Comparison of ENCODE assay signal across 8 mouse cellular contexts in genomic region chr19:37207303-37208175, GRCm38 (mm10). TPM values are rescaled to one million over a fixed set of nuclear protein-coding genes. Genes with fewer than 3 reads are reported as not detected.
DNase-seq lines count a peak whose midpoint lies in the region; ATAC-seq and TF ChIP-seq lines count a peak whose summit lies in the region.

Gene March5 (plus strand): TSS chr19:37207543.

- peak; percentile 41; the same call in 1 of the 2 replicates for ATAC-seq in G1E (ENCODE audit: extremely low read depth, insufficient number of reproducible peaks, low FRiP score, poor library complexity, severe bottlenecking)
- peak; percentile 99 for ATAC-seq in forebrain, embryonic 16.5 days
- ATAC-seq in neural tube, embryonic 15.5 days (ENCODE audit: low FRiP score), result peak; percentile 99

- peak; percentile 78 for DNase-seq in G1E (ENCODE audit: low spot score)
- DNase-seq in cerebellum, adult 11-12 months, result peak; percentile 91
- DNase-seq in heart, postnatal 25 days (ENCODE audit: low spot score), result peak; percentile 85
- DNase-seq in layer of hippocampus, adult 18-20 months (ENCODE audit: low spot score in 2 of 2), result peak; percentile 87 to 91
- DNase-seq in lung, adult 18-20 months, result peak; percentile 92 to 93
- peak; percentile 87 for DNase-seq in testis, postnatal 10 days (ENCODE audit: low spot score)

- TF ChIP-seq CTCF in G1E (IDR thresholded peaks at IDR 0.05; ENCODE audit: low read depth, low read length), result no peak

- H3K27me3 ChIP-seq in G1E (ENCODE audit: insufficient read depth, low read length), result no peaks in the 10 kb centered on the region
- H3K27me3 ChIP-seq in forebrain, embryonic 16.5 days (replicated peaks; ENCODE audit: control insufficient read depth, insufficient read depth, low read length), result no peaks in the 10 kb centered on the region
- no peaks in the 10 kb centered on the region for H3K27me3 ChIP-seq in neural tube, embryonic 15.5 days (replicated peaks)

- H3K4me3 ChIP-seq in G1E (ENCODE audit: low read depth, low read length), result peak within 1 kb of the TSS; percentile 91
- peak within 1 kb of the TSS; percentile 92 for H3K4me3 ChIP-seq in forebrain, embryonic 16.5 days (replicated peaks; ENCODE audit: low read length)
- peak within 1 kb of the TSS; percentile 100 for H3K4me3 ChIP-seq in neural tube, embryonic 15.5 days (replicated peaks)

- WGBS in forebrain, embryonic 16.5 days, result under 1% methylated on average over 91 of the region's 94 CpGs
- under 1% methylated on average over 85 of the region's 94 CpGs for WGBS in neural tube, embryonic 15.5 days

- H3K9ac ChIP-seq in forebrain, embryonic 16.5 days (replicated peaks; ENCODE audit: low read depth, low read length), result peak within 1 kb of the TSS; percentile 95
- peak within 1 kb of the TSS; percentile 98 for H3K9ac ChIP-seq in neural tube, embryonic 15.5 days (replicated peaks)

- H3K27ac ChIP-seq in forebrain, embryonic 16.5 days (ENCODE audit: low read length), result peak within 1 kb of the TSS; percentile 73
- peak within 1 kb of the TSS; percentile 84 for H3K27ac ChIP-seq in neural tube, embryonic 15.5 days (replicated peaks)

- intact Hi-C loops in heart, postnatal 25 days (cut with DNase I), result loop anchor here (2.0 to 5.0 kb wide), 4 partner anchors 33 to 290 kb away; partner anchors contain the start of gene Fgfbp3

- peaks cover 26% of the 10 kb centered on the region for H3K36me3 ChIP-seq in G1E (replicated peaks)
- H3K36me3 ChIP-seq in forebrain, embryonic 16.5 days (ENCODE audit: control insufficient read depth, insufficient read depth), result peaks cover 12% of the 10 kb centered on the region
- H3K36me3 ChIP-seq in neural tube, embryonic 15.5 days, result peaks cover 16% of the 10 kb centered on the region

- H3K4me2 ChIP-seq in forebrain, embryonic 16.5 days (ENCODE audit: low read length), result peak within 1 kb of the TSS; percentile 76
- H3K4me2 ChIP-seq in neural tube, embryonic 15.5 days, result peak within 1 kb of the TSS; percentile 87

- peaks cover 45% of the 10 kb centered on the region for H3K4me1 ChIP-seq in G1E (ENCODE audit: insufficient read depth, low read depth, low read length)
- H3K4me1 ChIP-seq in forebrain, embryonic 16.5 days (replicated peaks; ENCODE audit: control insufficient read depth, insufficient read depth, low read length), result peaks cover 17% of the 10 kb centered on the region
- H3K4me1 ChIP-seq in neural tube, embryonic 15.5 days, result peaks cover 22% of the 10 kb centered on the region

- H3K9me3 ChIP-seq in G1E (replicated peaks), result no peaks in the 10 kb centered on the region
- no peaks in the 10 kb centered on the region for H3K9me3 ChIP-seq in forebrain, embryonic 16.5 days (ENCODE audit: control insufficient read depth, low read length)
- no peaks in the 10 kb centered on the region for H3K9me3 ChIP-seq in neural tube, embryonic 15.5 days (replicated peaks)

RNA-seq across cellular contexts. Expression of gene March5, which starts in this region (rescaled TPM):
- total RNA-seq in G1E (2014; fragmentation: Nextera tagmentation) (131 and 133 TPM in 2 replicates), G1E (2017) (125 and 129 TPM in 2 replicates)
- 64.5 and 92.4 TPM in 2 replicates for polyA plus RNA-seq in G1E (2012)
- 111 and 130 TPM in 2 replicates for polyA plus RNA-seq in forebrain, embryonic 16.5 days (2015; fragmentation: Nextera tagmentation; extraction: Ambion mirVana)
- total RNA-seq in heart, postnatal 25 days (2021), result 10 to 100 TPM; 82.1 to 85.6 TPM
- total RNA-seq in layer of hippocampus, adult 18-20 months (2021), result 10 to 100 TPM; 89.4 to 90.6 TPM
- 98.7 and 104 TPM in 2 replicates for polyA plus RNA-seq in neural tube, embryonic 15.5 days (2015; fragmentation: Nextera tagmentation; extraction: Ambion mirVana)

Comparison
In these comparisons a context has a peak if more than half of its experiments do, and no peak if none do; other contexts are left out.
1. Peak in every context shown above with its lines: DNase-seq, ATAC-seq, H3K4me3 ChIP-seq and H3K27ac ChIP-seq.
2. ATAC-seq: peak in every context shown above with its lines; median percentile 99 in forebrain, embryonic 16.5 days; 99 in neural tube, embryonic 15.5 days; 41 in G1E.